Mouse (Mus musculus) urinary bladder, adult 2 months (tissue): ENCODE results near the gene Bfsp2. TPM values are rescaled to one million over a fixed set of nuclear protein-coding genes. Genes with fewer than 3 reads are reported as not detected.

Source experiments
- DNase-seq: peaks from one replicate; pipeline ENCODE4 v3.0.0; 2022; ENCODE audit warnings: low spot score
- polyA plus RNA-seq: library from polyadenylated mRNA; depleted of rRNA; stranded (reverse); fragments of >200 nt; gene quantifications from 2 replicates; pipeline ENCODE4 v1.2.3, GENCODE M21; 2012

The Bfsp2 gene
- polyA plus RNA-seq, 1 experiment = 0.11 TPM

DNA sequence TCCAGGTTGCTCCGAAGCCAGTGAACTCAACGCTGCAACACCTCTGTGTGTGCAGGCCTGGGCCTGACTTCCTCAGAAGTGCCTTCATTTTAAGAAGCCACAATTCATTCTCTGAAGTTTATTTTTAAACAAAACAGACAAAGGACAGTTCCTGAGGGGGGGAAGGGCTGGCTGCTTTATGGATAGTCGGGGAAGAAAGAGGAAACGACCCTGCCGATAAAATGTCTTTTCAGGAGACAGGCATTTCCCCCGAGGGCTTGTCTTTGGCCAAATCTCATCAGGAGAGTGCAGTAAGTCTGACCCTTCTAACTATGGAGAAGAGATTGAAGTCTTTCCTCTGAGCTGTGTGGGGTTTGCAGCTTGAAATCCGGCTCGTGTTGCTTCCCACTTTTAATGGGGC is 5.4 kb upstream of the Bfsp2 start:
- DNase-seq = no peak

DNA sequence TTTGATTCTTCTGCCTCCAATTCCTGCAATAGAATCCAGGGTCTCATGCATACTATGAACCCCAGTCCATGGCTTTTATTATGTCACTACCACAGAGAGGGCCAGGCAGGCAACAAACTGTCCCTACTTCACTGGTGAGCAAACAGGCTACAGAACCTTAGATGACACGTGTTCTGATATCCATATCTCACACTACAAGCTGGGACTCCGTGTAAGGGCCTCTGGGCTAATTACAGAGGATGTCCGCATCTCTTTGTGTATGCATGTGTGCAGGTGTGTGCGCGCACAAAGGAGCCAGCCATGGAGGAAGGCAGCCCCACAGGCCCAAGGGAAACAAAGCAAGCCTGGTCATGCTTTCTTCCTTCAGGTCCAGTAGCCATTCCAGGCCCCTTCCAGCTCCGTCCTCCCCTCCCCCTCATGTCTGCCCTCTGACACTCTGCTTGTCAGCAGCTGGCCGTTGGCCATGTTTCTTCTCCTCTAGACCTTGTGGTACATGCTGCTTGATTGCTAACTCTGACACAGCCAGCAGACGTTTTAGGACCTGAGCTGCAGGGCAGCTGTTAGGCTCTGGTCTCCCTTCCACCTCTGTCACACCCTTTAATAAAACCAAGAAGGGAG is 492 bp upstream of the Bfsp2 start:
- no peak for DNase-seq

DNA sequence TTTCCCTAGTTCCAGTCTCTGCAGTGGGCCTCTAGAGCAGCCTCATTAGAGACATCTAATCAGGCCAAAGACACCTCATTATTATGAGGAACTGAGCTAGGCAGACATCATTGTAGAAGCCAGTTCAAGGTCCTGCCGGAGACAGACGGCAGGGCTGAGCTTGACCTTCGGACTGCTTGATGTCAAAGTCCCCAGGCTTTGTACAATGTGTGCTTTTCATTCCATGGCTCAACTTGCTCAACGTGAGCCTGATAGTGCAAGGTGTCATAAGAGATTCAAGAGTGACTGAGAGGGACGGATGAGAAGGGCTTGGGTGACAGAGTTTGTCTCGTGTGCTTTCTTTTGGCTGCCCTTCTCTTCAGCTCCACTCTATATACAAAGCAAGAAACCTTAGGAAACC is 4.8 kb downstream of the Bfsp2 start:
- DNase-seq = no peak

DNA sequence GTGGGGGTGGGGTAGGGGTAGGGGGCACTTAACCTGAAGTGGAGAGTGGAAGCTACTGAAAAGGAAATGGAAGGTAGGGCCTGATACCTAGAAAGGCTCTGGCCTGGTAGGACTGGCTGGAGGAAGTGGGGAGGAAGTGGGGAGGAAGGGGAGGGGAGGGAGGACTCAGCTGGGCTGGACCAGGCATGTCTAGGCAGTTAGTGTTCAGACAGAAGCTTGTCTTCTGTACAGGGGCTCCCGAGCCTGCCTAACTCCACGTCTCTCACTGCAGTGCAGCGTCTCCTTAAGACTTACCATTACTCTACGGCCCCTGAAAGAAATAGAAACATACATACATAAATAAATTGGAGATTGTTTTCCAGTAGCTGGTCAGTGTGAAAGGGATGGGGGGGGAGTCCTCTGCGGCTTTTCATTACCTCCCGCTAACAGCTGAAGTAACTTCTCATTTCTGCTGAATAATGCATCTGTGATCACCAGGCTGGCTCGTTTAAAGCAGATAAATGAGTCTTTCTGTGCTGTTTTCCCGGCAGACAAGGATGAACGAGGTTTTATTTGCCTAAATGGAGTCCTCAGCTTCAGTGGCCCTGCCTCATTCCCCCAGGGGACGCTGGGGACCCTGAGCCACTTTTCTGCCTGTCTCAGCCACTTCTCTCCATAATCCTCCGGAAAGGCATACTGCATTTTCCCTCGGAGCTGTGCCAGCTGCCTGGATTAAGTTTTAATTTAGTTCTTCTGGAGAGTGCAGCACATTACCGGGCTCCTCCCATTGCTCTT is 6.1 kb downstream of the Bfsp2 start:
- DNase-seq = no peak

DNA sequence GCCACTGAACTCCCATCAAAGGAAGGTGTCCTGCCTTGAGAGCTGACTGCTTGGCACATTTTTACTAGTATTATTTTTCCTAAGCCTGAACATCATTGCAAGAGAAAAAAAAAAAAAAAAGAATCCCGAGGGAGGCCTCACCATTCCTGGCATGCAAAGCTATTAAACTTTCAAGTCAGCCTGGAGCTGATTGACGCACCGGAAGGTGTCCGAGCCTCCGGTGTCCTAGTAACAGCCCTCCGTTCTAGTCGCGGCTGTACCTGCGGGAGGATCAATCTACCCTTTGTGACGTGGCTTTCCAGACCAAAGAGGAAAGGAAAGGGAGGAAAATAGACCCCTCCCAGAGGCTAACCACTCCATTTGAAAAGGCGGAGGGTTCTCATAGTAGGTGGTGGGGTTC is 8.4 kb downstream of the Bfsp2 start:
- DNase-seq = no peak

DNA sequence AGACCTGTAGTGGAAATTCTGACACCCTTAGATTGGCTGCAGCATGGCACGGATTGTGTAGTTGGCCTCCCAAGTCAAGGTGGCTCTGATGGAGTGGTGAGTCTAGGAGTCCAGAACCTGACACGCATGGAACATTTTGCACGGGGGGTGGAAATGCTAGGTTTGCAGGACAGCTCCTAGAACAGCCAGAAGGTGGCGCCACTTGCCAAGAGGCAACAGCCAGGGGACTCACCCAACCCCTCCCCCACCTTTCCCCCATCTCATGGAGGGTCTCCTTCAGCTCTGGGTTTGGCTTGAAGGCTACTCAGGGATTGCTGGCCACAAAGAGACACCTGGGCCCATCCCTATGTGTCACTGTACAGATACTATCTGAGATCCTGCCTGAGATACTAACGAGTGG is 10.7 kb downstream of the Bfsp2 start:
- no peak for DNase-seq

DNA sequence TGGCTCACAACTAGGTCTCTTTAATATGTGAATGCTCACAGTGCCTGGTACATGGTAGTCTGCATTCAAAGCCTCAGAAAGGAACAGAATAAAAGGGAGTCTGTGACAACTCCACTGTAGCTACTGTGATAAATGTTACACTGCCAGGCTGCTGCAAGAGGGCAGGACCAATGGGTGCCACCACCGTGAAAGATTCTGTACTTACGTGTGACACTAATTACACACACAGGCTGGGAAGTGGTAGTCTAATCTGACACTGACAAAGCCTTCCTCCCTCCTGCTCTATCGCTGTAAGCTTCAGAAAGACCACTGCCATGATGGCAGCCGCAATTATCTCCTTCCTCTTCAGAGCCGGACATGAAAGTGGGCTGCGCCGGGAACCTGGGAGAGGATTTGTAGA is 11.3 kb downstream of the Bfsp2 start:
- DNase-seq = no peak

DNA sequence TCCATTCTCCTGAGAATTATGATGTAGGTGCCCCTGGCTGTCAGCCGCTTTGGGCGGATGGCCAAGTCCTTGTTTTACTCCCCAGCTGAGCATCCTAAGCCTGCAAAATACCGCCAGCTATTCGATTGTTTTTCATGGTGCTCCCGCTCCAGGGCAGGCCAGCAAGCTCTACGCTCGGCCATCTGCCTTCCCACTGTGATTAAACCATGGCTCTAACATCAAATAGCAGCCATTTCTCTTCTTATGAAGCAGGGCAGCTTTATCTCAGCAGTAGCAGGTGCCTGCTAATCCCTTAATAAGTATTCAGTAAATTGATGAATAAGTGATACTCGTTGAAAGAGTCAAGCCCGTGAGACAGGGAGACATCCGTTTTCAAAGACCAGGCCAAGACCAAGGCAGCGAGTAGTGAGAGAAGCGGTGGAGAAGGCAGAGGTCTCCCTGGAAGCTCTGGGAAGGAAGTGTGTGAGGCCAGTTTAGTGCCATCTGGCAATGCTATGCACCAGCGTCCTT is 14.5 kb downstream of the Bfsp2 start:
- no peak for DNase-seq

DNA sequence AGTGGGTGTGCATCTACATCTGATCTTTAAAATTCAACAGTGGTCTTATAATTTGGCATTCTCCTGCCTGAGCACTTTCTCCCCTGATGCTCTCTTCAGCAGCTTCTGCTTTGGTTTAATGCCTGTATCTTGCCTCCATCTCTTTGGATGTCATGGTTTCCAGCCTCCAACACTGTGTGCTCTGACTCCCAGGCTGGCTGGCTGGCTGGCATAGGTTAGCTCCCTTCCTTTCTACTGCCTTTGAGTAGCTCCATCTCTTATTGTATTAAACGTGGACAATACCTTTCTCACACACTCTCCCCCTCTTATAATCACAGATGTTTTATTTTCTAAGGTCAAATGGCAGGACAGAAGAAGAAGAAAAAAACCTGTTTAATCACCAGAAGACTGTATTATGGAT is 14.9 kb downstream of the Bfsp2 start:
- DNase-seq = no peak

DNA sequence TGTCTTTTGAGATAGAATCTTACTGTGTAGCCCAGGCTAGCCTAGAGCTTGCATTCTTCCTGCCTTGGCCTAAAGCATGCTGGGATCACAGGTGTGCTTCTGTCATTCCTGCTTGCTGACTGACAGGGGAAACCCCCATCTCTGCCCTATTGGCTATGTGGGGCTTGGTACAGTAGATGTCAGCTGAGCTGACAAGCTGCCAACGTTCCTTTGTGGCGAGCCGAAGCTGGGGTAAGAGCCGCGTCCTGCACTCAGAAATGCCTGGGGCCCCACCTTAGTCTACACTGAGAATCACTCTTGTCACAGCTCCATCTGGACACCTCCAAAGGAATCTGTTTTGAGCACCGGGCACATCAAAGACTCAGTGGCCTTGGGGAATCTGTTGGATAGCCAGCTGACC is 16.4 kb downstream of the Bfsp2 start:
- no peak for DNase-seq

DNA sequence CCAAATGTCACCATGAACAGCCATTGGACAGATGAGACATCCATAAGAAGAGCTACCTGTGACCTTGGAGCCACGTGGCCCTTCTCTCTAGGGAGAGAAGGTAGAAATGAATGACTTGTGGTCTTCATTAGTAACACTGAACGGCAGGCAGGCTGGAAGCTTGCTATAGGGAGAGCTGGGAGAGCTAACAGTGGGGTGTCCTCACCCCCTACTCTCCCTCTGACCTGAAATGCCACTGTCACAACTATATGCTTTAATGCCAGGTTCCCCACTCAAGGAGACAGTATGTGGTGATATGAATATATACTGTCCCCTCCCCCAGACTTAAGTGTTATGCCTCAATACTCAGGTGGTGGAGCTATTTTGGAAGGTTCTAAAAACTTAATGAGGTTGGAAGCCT is 20.4 kb downstream of the Bfsp2 start:
- no peak for DNase-seq

DNA sequence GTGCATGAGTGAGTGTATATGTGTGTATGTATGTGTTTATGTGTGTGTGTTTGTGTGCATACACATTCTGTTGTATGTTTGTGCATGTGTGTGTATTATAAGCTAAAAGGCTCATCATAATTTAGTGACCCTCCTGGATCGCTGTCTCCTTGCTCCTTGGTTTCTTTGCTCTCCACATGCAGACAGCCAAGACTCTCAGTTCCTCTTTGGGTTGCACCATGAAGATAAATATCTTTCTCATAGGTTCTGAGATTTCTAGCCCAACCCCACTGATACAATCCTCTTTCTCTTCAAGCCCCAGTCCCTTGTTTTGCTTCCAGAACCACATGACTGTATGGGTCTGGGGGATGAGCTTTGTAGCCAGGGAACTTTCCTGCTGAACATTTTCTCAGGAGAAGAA is 20.9 kb downstream of the Bfsp2 start:
- DNase-seq = no peak

DNA sequence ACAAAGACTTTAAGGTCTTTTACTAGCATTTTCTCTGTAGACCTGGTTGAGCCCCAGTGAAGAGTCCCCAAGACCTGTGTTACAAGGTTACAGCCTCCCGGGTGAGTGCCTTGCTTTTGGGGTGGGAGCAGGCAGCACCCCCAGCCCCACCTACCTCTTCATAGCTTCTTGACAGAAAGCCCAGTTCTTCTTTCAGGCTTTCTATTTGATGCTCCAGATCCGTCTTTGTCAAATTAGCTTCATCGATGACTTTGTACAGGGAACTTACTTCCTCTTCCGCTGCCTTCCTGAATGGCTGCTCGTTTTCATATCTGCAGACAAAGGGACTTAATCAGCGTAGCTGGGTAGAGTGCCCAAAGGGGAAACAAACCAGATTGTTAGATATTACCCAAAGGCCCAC is 30.6 kb downstream of the Bfsp2 start:
- no peak for DNase-seq

DNA sequence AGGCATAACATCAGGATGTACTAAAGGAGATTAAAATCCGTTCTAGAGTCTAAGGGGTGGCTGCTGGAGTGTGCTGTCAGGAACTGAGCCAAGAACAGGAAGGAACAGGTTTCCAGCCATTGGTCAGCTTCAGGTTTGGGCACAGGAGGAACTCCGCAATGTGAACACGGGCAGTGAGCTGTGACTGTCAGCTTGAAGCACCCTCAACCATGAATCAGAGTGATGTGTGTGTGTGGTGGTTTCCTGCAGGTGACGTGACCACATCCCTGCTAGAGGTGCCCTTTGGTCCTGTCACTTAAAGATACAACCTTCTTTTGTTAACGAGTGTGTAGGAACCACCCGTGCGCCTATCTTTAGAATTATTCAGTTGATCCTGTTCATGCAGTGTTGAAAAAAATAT is 31.1 kb downstream of the Bfsp2 start:
- DNase-seq = no peak

DNA sequence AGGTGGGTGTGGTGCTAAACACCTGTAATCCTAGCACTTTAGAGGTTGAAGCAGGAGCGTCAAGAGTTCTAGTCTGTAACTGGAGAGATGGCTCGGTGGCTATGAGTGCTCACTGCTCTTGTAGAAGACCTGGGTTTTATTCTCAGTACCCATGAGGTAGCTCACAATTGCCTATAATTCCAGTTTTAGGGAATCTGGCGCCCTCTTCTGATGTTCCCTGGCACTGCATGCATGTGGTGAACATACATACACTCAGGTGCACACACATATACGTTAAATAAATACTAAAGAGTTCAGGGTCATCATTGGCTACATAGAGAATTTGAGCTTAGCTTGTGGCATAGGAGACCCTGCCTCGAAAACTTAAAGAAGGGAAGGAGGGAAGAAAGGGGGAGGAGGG is 35.6 kb downstream of the Bfsp2 start:
- no peak for DNase-seq

DNA sequence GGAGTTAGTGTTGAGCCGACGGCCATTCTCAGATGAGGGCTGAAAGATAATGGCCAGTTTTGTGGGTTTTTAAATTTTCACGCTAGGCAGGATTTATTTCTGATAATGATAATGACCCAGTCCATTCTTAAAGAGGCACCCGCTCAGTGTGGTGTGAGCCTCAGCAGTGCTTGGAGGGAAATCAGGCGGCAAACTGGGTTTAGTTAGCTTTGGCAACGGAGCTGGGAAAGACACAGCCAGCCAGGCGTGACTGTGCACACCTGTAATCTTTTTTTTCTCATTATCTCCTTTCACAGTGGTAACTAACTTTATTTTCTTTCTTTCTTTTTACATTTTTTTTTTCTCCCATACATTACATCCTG is 36.4 kb downstream of the Bfsp2 start:
- no peak for DNase-seq

DNA sequence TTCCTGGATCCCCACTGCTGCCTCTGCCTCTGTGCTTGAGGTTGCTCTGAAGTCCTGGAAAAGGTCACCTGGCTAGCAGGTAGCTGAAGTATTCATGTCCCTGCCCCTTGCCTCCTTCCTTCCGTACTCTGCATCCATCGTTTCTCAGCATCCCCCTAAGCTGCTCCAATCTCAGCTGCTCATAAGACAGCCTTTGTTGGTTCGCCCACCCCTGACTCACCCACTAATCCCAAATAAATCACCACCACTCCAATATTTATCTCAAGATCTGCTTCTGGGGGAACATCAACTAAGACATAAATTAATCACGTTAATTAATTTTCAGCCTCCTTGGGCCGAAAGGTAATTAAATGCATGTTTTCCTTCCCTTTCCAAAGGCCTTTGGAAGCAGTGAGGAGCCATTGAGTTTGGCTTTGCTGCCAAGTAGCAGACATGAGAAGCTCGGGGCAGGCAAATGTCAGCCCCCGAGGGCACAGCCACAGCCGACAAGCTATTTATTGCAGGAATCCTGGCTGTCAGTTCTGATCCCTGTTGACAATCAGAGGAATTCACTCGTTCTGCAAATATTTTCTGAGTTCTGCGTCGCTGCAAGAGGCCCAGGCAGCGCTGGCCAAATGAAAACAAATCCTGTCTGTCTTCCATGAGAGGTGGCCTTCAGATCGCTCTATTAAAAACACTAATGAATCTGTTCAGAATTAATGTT is 36.9 kb downstream of the Bfsp2 start:
- no peak for DNase-seq

DNA sequence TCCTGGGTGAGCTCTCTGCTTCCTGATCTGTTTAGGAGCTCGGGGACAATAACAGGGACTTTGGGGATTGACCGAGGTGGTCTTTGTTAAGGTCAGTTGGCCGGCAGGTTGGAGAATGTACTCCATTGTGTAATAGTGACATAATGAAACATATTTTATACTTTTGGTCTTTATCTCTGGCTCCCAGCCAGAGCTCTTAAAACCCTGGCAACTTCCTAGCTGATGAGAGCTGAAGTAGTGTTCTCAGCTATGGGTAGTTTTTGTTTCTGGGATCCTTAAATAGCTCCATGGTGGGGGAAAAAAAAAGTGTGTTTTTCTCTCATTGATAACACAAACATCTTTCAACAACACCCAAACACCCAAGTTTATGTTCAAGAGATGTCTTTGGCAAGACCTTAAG is 39.6 kb downstream of the Bfsp2 start:
- no peak for DNase-seq

DNA sequence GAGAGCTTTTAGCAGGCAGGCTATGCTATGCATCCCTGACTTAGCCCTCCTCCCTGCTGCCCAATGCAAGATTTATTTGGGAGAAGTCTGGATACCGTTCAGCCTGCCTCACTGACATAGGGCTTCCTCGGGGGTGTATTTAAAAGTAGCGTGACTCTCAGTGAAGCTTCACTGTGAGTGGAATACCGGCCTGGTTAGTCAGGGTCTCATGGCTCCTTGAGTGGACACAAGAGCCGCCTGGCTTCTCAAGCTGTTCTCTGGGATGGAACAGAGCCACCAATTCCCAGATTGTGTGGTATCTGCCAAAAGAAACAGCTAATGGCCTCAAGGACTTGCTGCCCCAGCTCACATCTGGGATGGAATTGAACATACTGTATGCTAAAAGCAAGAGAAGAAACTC is 43.1 kb downstream of the Bfsp2 start:
- no peak for DNase-seq

DNA sequence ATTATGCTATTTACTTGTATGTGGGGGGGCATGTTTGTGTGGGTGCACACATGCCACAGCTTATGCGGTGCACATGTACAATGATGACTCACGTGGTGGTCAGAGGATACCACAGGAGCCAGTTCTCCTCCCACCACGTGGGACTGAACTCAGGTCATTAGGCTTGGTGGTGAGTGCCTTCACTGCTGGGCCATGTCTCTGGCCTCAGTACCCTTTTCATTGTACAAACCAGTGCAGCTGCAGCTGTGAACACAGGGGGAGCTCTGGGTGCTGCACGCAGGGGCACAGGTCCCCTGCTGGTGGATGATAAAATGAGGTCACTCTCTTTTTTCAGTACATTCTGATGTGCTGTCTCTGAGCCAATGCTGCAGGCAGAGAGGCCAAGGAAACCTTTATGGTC is 46.1 kb downstream of the Bfsp2 start:
- DNase-seq = no peak

DNA sequence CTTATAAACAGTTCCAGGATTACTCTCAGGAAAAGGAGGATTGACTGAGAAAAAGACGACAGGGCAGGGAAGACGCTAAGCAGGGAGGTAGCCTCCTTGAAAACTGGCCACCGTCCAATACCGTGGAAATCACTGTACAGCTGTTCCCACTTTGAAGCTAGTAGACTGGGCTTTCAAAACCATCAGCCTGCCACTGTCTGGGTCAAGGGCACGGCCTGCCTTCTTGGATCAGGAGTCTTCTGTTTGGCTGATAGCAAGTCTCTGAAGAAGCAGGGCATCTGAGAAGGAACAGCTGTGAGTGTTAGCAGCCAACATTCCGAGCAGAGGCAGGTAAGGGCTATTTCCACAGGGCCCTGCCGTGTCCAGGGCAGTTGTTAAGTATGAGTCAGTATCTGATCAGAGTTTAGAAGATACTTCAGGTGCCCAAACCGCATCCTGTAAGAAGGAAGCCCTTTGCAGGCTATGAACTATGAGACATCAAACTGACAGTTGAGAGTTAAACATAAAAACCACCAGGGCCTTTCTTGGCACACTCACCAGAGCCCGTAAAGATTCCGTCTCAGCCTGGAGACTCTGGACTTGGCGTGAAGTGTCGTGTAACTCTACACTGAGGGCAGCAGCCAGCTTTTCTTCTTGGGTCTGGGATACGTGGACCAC is 48.0 kb downstream of the Bfsp2 start:
- DNase-seq = no peak

DNA sequence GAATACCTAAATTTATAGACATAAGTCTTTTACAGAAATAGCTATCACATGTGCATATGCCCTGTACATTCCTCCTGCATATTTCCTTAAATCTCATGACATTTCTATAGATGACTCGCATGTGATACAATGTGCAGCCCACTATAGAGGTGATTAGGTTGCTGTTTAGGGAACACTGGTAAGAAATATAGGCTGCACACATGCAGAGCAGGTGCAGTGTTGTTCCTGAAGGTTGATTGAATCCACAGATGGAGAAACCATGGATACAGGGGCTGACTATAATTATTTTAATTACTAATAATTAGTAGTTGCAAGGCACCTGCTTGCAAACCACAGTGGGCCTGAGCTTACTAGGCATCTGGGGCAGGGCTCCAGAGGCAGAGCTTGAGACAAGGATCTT is 48.5 kb downstream of the Bfsp2 start:
- DNase-seq = no peak
